12 mouse cellular contexts compared by ENCODE assay signal in the genomic region with DNA sequence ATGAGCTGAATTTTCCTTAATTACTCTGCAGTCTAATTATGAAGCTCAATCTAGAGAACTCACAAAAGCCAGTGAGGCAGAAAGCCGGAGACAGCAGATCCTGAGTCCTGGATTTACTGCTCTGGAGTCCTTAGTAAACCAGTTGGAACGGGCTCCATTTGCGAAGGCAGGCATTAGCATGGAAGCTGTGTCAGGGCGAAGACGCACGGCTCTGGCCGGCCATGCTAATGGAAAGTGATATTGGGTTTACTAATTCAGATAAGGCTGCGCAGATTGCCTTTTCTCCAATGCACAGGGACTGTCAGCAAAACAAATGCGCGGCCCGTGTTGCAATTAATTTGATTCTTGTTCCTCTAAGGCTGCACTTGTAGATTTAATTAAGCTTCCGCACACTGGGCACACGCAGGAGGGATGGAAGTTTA.
DNase-seq lines count a peak whose midpoint lies in the region; ATAC-seq and TF ChIP-seq lines count a peak whose summit lies in the region.
"Had no signal": no experiment of that assay in that cellular context is flagged by ENCODE, and none has a peak within 500 bp of the region (broad histone marks: within the 10 kb centered on the region; RNA-seq: fewer than 3 reads in every experiment).

No protein-coding gene starts in this region.

- H3K4me2 ChIP-seq in midbrain, embryonic 11.5 days, result no peak overlapping the region
- H3K4me2 ChIP-seq in midbrain, embryonic 14.5 days (ENCODE audit: low read length), result peak overlapping the region; percentile 26; the same call in 1 of the 2 replicates
- no peak overlapping the region for H3K4me2 ChIP-seq in heart, embryonic 12.5 days
- no peak overlapping the region for H3K4me2 ChIP-seq in intestine, postnatal 0 days (replicated peaks; ENCODE audit: low read depth)
- H3K4me2 ChIP-seq: heart, embryonic 13.5 days had no signal

- H3K27ac ChIP-seq in midbrain, embryonic 11.5 days (ENCODE audit: low read depth, low read length), result no peak overlapping the region
- no peak overlapping the region for H3K27ac ChIP-seq in midbrain, embryonic 10.5 days (replicated peaks)
- H3K27ac ChIP-seq in midbrain, embryonic 14.5 days (replicated peaks; ENCODE audit: low read depth, low read length), result 0 out of 2 replicates have a peak overlapping the region, but pooled peaks have one; percentile 33
- no peak overlapping the region for H3K27ac ChIP-seq in heart, embryonic 12.5 days (ENCODE audit: poor library complexity, severe bottlenecking)
- H3K27ac ChIP-seq in intestine, postnatal 0 days (ENCODE audit: low read depth, low read length), result no peak overlapping the region
- H3K27ac ChIP-seq: heart, embryonic 13.5 days had no signal

- no peak overlapping the region for H3K4me3 ChIP-seq in midbrain, embryonic 11.5 days (ENCODE audit: low read depth, low read length)
- H3K4me3 ChIP-seq in midbrain, embryonic 10.5 days, result no peak overlapping the region
- no peak overlapping the region for H3K4me3 ChIP-seq in midbrain, embryonic 14.5 days (replicated peaks; ENCODE audit: low read depth, low read length)
- H3K4me3 ChIP-seq in heart, embryonic 12.5 days, result no peak overlapping the region
- H3K4me3 ChIP-seq in intestine, postnatal 0 days (ENCODE audit: low read depth, low read length), result no peak overlapping the region
- H3K4me3 ChIP-seq: heart, embryonic 13.5 days had no signal

- no peak overlapping the region for H3K9ac ChIP-seq in midbrain, embryonic 11.5 days (ENCODE audit: low read length)
- no peak overlapping the region for H3K9ac ChIP-seq in midbrain, embryonic 14.5 days (replicated peaks; ENCODE audit: low read length)
- H3K9ac ChIP-seq in heart, embryonic 12.5 days, result no peak overlapping the region
- no peak overlapping the region for H3K9ac ChIP-seq in intestine, postnatal 0 days (ENCODE audit: low read depth, low read length)
- H3K9ac ChIP-seq: heart, embryonic 13.5 days had no signal

- no peak for TF ChIP-seq CTCF in intestine, postnatal 0 days (IDR thresholded peaks at IDR 0.05; ENCODE audit: low read depth)

- no peaks in the 10 kb centered on the region for H3K9me3 ChIP-seq in midbrain, embryonic 11.5 days (ENCODE audit: control insufficient read depth, low read length)
- H3K9me3 ChIP-seq in midbrain, embryonic 10.5 days (replicated peaks), result no peaks in the 10 kb centered on the region
- H3K9me3 ChIP-seq in midbrain, embryonic 14.5 days (ENCODE audit: control insufficient read depth, low read length), result no peaks in the 10 kb centered on the region
- H3K9me3 ChIP-seq in heart, embryonic 12.5 days (replicated peaks), result no peaks in the 10 kb centered on the region
- H3K9me3 ChIP-seq in intestine, postnatal 0 days (ENCODE audit: control insufficient read depth), result no peaks in the 10 kb centered on the region
- H3K9me3 ChIP-seq: heart, embryonic 13.5 days had no signal

- H3K27me3 ChIP-seq in midbrain, embryonic 11.5 days (ENCODE audit: control insufficient read depth, insufficient read depth, low read length), result no peaks in the 10 kb centered on the region
- no peaks in the 10 kb centered on the region for H3K27me3 ChIP-seq in midbrain, embryonic 10.5 days (ENCODE audit: low read depth, poor library complexity, severe bottlenecking)
- H3K27me3 ChIP-seq in midbrain, embryonic 14.5 days (ENCODE audit: control insufficient read depth, insufficient read depth, low read length), result no peaks in the 10 kb centered on the region
- H3K27me3 ChIP-seq in heart, embryonic 12.5 days (replicated peaks), result no peaks in the 10 kb centered on the region
- H3K27me3 ChIP-seq in intestine, postnatal 0 days (replicated peaks; ENCODE audit: control insufficient read depth, insufficient read depth, low read length), result no peaks in the 10 kb centered on the region
- H3K27me3 ChIP-seq: heart, embryonic 13.5 days had no signal

- ATAC-seq in frontal cortex, adult (ENCODE audit: low TSS enrichment), result peak; percentile 59; the same call in 1 of the 2 replicates
- ATAC-seq in midbrain, embryonic 11.5 days (ENCODE audit: low FRiP score), result no peak
- ATAC-seq in midbrain, embryonic 14.5 days (ENCODE audit: low FRiP score, low TSS enrichment), result no peak
- no peak for ATAC-seq in heart, embryonic 12.5 days (ENCODE audit: insufficient number of reproducible peaks, low FRiP score)
- no peak for ATAC-seq in intestine, postnatal 0 days
- ATAC-seq: lung, postnatal 0 days had no signal

- no peaks in the 10 kb centered on the region for H3K36me3 ChIP-seq in midbrain, embryonic 11.5 days (ENCODE audit: control insufficient read depth, insufficient read depth, low read length)
- H3K36me3 ChIP-seq in midbrain, embryonic 10.5 days, result no peaks in the 10 kb centered on the region
- no peaks in the 10 kb centered on the region for H3K36me3 ChIP-seq in midbrain, embryonic 14.5 days (ENCODE audit: control insufficient read depth, insufficient read depth, low read length)
- no peaks in the 10 kb centered on the region for H3K36me3 ChIP-seq in heart, embryonic 12.5 days
- H3K36me3 ChIP-seq in intestine, postnatal 0 days (ENCODE audit: control insufficient read depth, insufficient read depth), result no peaks in the 10 kb centered on the region
- H3K36me3 ChIP-seq: heart, embryonic 13.5 days had no signal

- WGBS in midbrain, embryonic 11.5 days, result 79% methylated on average over 13 of the region's 13 CpGs
- WGBS in midbrain, embryonic 10.5 days, result 90% methylated on average over 13 of the region's 13 CpGs
- 48% methylated on average over 13 of the region's 13 CpGs for WGBS in midbrain, embryonic 14.5 days
- 85% methylated on average over 13 of the region's 13 CpGs for WGBS in heart, embryonic 12.5 days
- WGBS in intestine, postnatal 0 days, result 85% methylated on average over 13 of the region's 13 CpGs

- DNase-seq in frontal cortex, postnatal 14 days (ENCODE audit: low spot score in 2 of 2), result no peak
- peak; percentile 33 for DNase-seq in midbrain, embryonic 11.5 days (ENCODE audit: low spot score, missing footprints)
- DNase-seq in midbrain, embryonic 10.5 days (ENCODE audit: low spot score), result no peak
- DNase-seq in midbrain, embryonic 14.5 days, result peak; percentile 74
- DNase-seq in right cerebral cortex, postnatal 25 days, result peak; percentile 11
- DNase-seq: cerebellum, postnatal 14 days; thymus, adult 2 months had no signal

- H3K4me1 ChIP-seq in midbrain, embryonic 11.5 days (ENCODE audit: control insufficient read depth, insufficient read depth, low read length), result no peaks in the 10 kb centered on the region; the same call in 1 of the 2 replicates
- H3K4me1 ChIP-seq in midbrain, embryonic 10.5 days, result peaks cover 10% of the 10 kb centered on the region
- H3K4me1 ChIP-seq in midbrain, embryonic 14.5 days (ENCODE audit: control insufficient read depth, insufficient read depth, low read length), result 0 out of 2 replicates have a peak, but pooled peaks cover 4% of the 10 kb centered on the region
- H3K4me1 ChIP-seq in heart, embryonic 12.5 days (replicated peaks), result no peaks in the 10 kb centered on the region
- H3K4me1 ChIP-seq in intestine, postnatal 0 days (replicated peaks; ENCODE audit: control insufficient read depth, insufficient read depth, low read length), result no peaks in the 10 kb centered on the region
- H3K4me1 ChIP-seq: heart, embryonic 13.5 days had no signal

Comparison
In these comparisons a context has a peak if more than half of its experiments do, and no peak if none do; other contexts are left out.
1. DNase-seq: peak in midbrain, embryonic 11.5 days (single experiment), midbrain, embryonic 14.5 days (single experiment) and right cerebral cortex, postnatal 25 days (single experiment); none in frontal cortex, postnatal 14 days (0 of 2) and midbrain, embryonic 10.5 days (single experiment).